Mouse (Mus musculus) common myeloid progenitor, adult 5-6 weeks (primary cell): ENCODE results near the gene Galnt6. TPM values are rescaled to one million over a fixed set of nuclear protein-coding genes. Genes with fewer than 3 reads are reported as not detected.

ENCODE experiments used
- ATAC-seq: replicated peaks from 2 replicates; pipeline ENCODE4 v1.8.0; 2016; ENCODE audit warnings: low read depth, mild to moderate bottlenecking, moderate TSS enrichment, inconsistent platforms; ENCODE audit not compliant: poor library complexity, severe bottlenecking
- total RNA-seq: library from RNA; stranded (forward); fragments of 200-1000, 187-1606 nt; gene quantifications from 2 replicates; pipeline ENCODE4 v1.2.3, GENCODE M21; 2017

Gene Galnt6
- total RNA-seq, 1 experiment from 2014 or later = 49.2 TPM

GRCm38 (mm10) chr15:100691990-100692389 lies 37.2 kb downstream of the Galnt6 start:
- ATAC-seq = no peak

- no peak for ATAC-seq
These were observed 41.7 kb downstream of the Galnt6 start, which contains the start of gene Cela1 for GRCm38 (mm10) chr15:100687430-100687971. Cela1 (minus strand) TSS chr15:100687921.

- peak; percentile 77 for ATAC-seq
These were observed 42.2 kb downstream of the Galnt6 start for GRCm38 (mm10) chr15:100686989-100687388.

- ATAC-seq = no peak
These were observed 42.7 kb downstream of the Galnt6 start for GRCm38 (mm10) chr15:100686434-100686833.

GRCm38 (mm10) chr15:100685849-100686248 lies 43.3 kb downstream of the Galnt6 start:
- 0 out of 2 replicates have a peak, but pooled peaks have one; percentile 14 for ATAC-seq

- ATAC-seq = no peak
These were observed 43.9 kb downstream of the Galnt6 start for GRCm38 (mm10) chr15:100685255-100685654.

- no peak for ATAC-seq
These were observed 44.7 kb downstream of the Galnt6 start for GRCm38 (mm10) chr15:100684450-100684849.

GRCm38 (mm10) chr15:100683041-100683440 lies 46.1 kb downstream of the Galnt6 start:
- peak; percentile 60 for ATAC-seq

GRCm38 (mm10) chr15:100681770-100682169 lies 47.4 kb downstream of the Galnt6 start:
- no peak for ATAC-seq

- ATAC-seq = no peak
These were observed 48.8 kb downstream of the Galnt6 start for GRCm38 (mm10) chr15:100680381-100680780.

GRCm38 (mm10) chr15:100679005-100679404 lies 50.2 kb downstream of the Galnt6 start:
- ATAC-seq = no peak

- ATAC-seq = no peak
These were observed 50.6 kb downstream of the Galnt6 start for GRCm38 (mm10) chr15:100678581-100678980.

- ATAC-seq = no peak
These were observed 51.5 kb downstream of the Galnt6 start for GRCm38 (mm10) chr15:100677675-100678074.

GRCm38 (mm10) chr15:100676521-100676920 lies 52.7 kb downstream of the Galnt6 start:
- ATAC-seq = no peak

GRCm38 (mm10) chr15:100675486-100675885 lies 53.7 kb downstream of the Galnt6 start:
- ATAC-seq = no peak

- no peak for ATAC-seq
These were observed 54.6 kb downstream of the Galnt6 start for GRCm38 (mm10) chr15:100674566-100674965.

- ATAC-seq = peak; percentile 73
These were observed 55.4 kb downstream of the Galnt6 start for GRCm38 (mm10) chr15:100673585-100674391.

GRCm38 (mm10) chr15:100670833-100671232 lies 58.3 kb downstream of the Galnt6 start:
- ATAC-seq = no peak

GRCm38 (mm10) chr15:100670004-100670403 lies 59.2 kb downstream of the Galnt6 start:
- no peak for ATAC-seq

- peak; percentile 57 for ATAC-seq
These were observed 59.8 kb downstream of the Galnt6 start, which contains the start of gene Bin2 for GRCm38 (mm10) chr15:100669337-100669736. Bin2 (minus strand) TSS chr15:100669553.

GRCm38 (mm10) chr15:100667871-100668545 lies 61.2 kb downstream of the Galnt6 start:
- no peak for ATAC-seq
